Mouse (Mus musculus): ENCODE results near the gene Recql5. TPM values are rescaled to one million over a fixed set of nuclear protein-coding genes. Genes with fewer than 3 reads are reported as not detected.

Recql5 gene
- total and polyA plus RNA-seq, 3 experiments, result 6.8 to 10.2 (median 7.4) TPM

- Histone ChIP-seq H3K36me3 (ENCODE audit: control insufficient read depth, insufficient read depth, low read length) (no peaks in the 10 kb centered on the region; the same call in 1 of the 2 replicates), H3K9ac (ENCODE audit: low read depth, low read length) (peak overlapping the region; percentile 39), H3K4me1 (ENCODE audit: control insufficient read depth, insufficient read depth, low read length) (peaks cover 15% of the 10 kb centered on the region), H3K27me3 (ENCODE audit: control insufficient read depth, insufficient read depth, low read length) (no peaks in the 10 kb centered on the region), H3K79me2 (replicated peaks; ENCODE audit: control insufficient read depth, insufficient read depth, low read length) (no peaks in the 10 kb centered on the region), H3K4me3 (peak overlapping the region; percentile 48), H3K27ac (peak overlapping the region; percentile 88)
- intact Hi-C loops (cut with DNase I), result no loop called here
- no peak for DNase-seq
- TF ChIP-seq POLR2A (IDR thresholded peaks at IDR 0.05; ENCODE audit: insufficient read depth, low read depth, low read length) (no peak; the same call in 1 of the 2 replicates), EP300 (IDR thresholded peaks at IDR 0.05; ENCODE audit: insufficient read depth, low read depth, low read length) (no peak), CTCF (IDR thresholded peaks at IDR 0.05) (no peak)
- 59% methylated on average over 9 of the region's 9 CpGs for WGBS
Observed at GRCm38 (mm10) chr11:115901338-115902161, 31.7 kb downstream of the Recql5 start.

- peak overlapping the region; percentile 88 for H3K27ac ChIP-seq
Observed at GRCm38 (mm10) chr11:115900561-115901337, 32.5 kb downstream of the Recql5 start.

GRCm38 (mm10) chr11:115899486-115900266 is 33.6 kb downstream of the Recql5 start, which contains the start of gene Smim5:
Gene Smim5 (plus strand): TSS chr11:115899966.
- Histone ChIP-seq H3K4me1 (ENCODE audit: control insufficient read depth, insufficient read depth, low read length) (peaks cover 15% of the 10 kb centered on the region), H3K27ac (peak within 1 kb of the TSS; percentile 88), H3K4me3 (peak within 1 kb of the TSS; percentile 48), H3K36me3 (ENCODE audit: control insufficient read depth, insufficient read depth, low read length) (no peaks in the 10 kb centered on the region; the same call in 1 of the 2 replicates), H3K79me2 (replicated peaks; ENCODE audit: control insufficient read depth, insufficient read depth, low read length) (no peaks in the 10 kb centered on the region), H3K27me3 (ENCODE audit: control insufficient read depth, insufficient read depth, low read length) (no peaks in the 10 kb centered on the region), H3K9ac (ENCODE audit: low read depth, low read length) (peak within 1 kb of the TSS; percentile 65)
- intact Hi-C loops (cut with DNase I), result loop anchor here (2.0 kb wide), 1 partner anchor 21 kb away; no protein-coding TSS in a partner anchor
- WGBS, result 29% methylated on average over 16 of the region's 16 CpGs
- TF ChIP-seq EP300 (IDR thresholded peaks at IDR 0.05; ENCODE audit: insufficient read depth, low read depth, low read length) (0 out of 2 replicates have a peak, but pooled peaks have one; percentile 71), POLR2A (IDR thresholded peaks at IDR 0.05; ENCODE audit: insufficient read depth, low read depth, low read length) (peak; percentile 92), CTCF (IDR thresholded peaks at IDR 0.05) (peak; percentile 34)
- DNase-seq, result peak; percentile 62 to 80

More at GRCm38 (mm10) chr11:115900561-115901337, 32.5 kb downstream of the Recql5 start:
- Histone ChIP-seq H3K9ac (ENCODE audit: low read depth, low read length) (peak overlapping the region; percentile 65), H3K4me3 (peak overlapping the region; percentile 48), H3K27me3 (ENCODE audit: control insufficient read depth, insufficient read depth, low read length) (no peaks in the 10 kb centered on the region), H3K79me2 (replicated peaks; ENCODE audit: control insufficient read depth, insufficient read depth, low read length) (no peaks in the 10 kb centered on the region), H3K4me1 (ENCODE audit: control insufficient read depth, insufficient read depth, low read length) (peaks cover 15% of the 10 kb centered on the region), H3K36me3 (ENCODE audit: control insufficient read depth, insufficient read depth, low read length) (no peaks in the 10 kb centered on the region; the same call in 1 of the 2 replicates)
- intact Hi-C loops (cut with DNase I), result no loop called here
- DNase-seq, result peak; percentile 36 to 37
- TF ChIP-seq EP300 (IDR thresholded peaks at IDR 0.05; ENCODE audit: insufficient read depth, low read depth, low read length) (no peak), CTCF (IDR thresholded peaks at IDR 0.05) (no peak), POLR2A (IDR thresholded peaks at IDR 0.05; ENCODE audit: insufficient read depth, low read depth, low read length) (no peak; the same call in 1 of the 2 replicates)
- 45% methylated on average over 8 of the region's 8 CpGs for WGBS

- no peaks in the 10 kb centered on the region for H3K79me2 ChIP-seq (replicated peaks; ENCODE audit: control insufficient read depth, insufficient read depth, low read length)
- H3K4me1 ChIP-seq (ENCODE audit: control insufficient read depth, insufficient read depth, low read length), result peaks cover 12% of the 10 kb centered on the region
- H3K9ac ChIP-seq (ENCODE audit: low read depth, low read length), result no peak overlapping the region
- peak overlapping the region; percentile 88; the same call in 1 of the 2 replicates for H3K27ac ChIP-seq
- no peak overlapping the region for H3K4me3 ChIP-seq
- 18% methylated on average over 4 of the region's 4 CpGs for WGBS
- intact Hi-C loops (cut with DNase I), result loop anchor here (2.0 kb wide), 1 partner anchor 22 kb away; no protein-coding TSS in a partner anchor
- H3K27me3 ChIP-seq (ENCODE audit: control insufficient read depth, insufficient read depth, low read length), result no peaks in the 10 kb centered on the region
- TF ChIP-seq CTCF (IDR thresholded peaks at IDR 0.05) (peak; percentile 74), EP300 (IDR thresholded peaks at IDR 0.05; ENCODE audit: insufficient read depth, low read depth, low read length) (no peak)
- no peaks in the 10 kb centered on the region for H3K36me3 ChIP-seq (ENCODE audit: control insufficient read depth, insufficient read depth, low read length)
- peak; percentile 33 to 39 for DNase-seq
Observed at GRCm38 (mm10) chr11:115898886-115899285, 34.4 kb downstream of the Recql5 start.

GRCm38 (mm10) chr11:115898446-115898845 is 34.8 kb downstream of the Recql5 start:
- no peak overlapping the region for H3K4me3 ChIP-seq
- no peak overlapping the region for H3K9ac ChIP-seq (ENCODE audit: low read depth, low read length)
- TF ChIP-seq CTCF (IDR thresholded peaks at IDR 0.05), result no peak
- no peak for TF ChIP-seq POLR2A (IDR thresholded peaks at IDR 0.05; ENCODE audit: insufficient read depth, low read depth, low read length)
- TF ChIP-seq EP300 (IDR thresholded peaks at IDR 0.05; ENCODE audit: insufficient read depth, low read depth, low read length), result no peak
- WGBS, result 82% methylated on average over 7 of the region's 7 CpGs
- H3K4me1 ChIP-seq (ENCODE audit: control insufficient read depth, insufficient read depth, low read length), result peaks cover 9% of the 10 kb centered on the region
- no peaks in the 10 kb centered on the region for H3K36me3 ChIP-seq (ENCODE audit: control insufficient read depth, insufficient read depth, low read length)
- H3K27me3 ChIP-seq (ENCODE audit: control insufficient read depth, insufficient read depth, low read length), result no peaks in the 10 kb centered on the region
- DNase-seq, result no peak
- H3K27ac ChIP-seq, result no peak overlapping the region
- no peaks in the 10 kb centered on the region for H3K79me2 ChIP-seq (replicated peaks; ENCODE audit: control insufficient read depth, insufficient read depth, low read length)
- intact Hi-C loops (cut with DNase I), result loop anchor here (2.0 kb wide), 1 partner anchor 22 kb away; no protein-coding TSS in a partner anchor

Measured in heart, adult 2 months (tissue).